Mouse (Mus musculus) liver, adult 2 months (tissue): ENCODE measurements around the gene Rps17. TPM values are rescaled to one million over a fixed set of nuclear protein-coding genes. Genes with fewer than 3 reads are reported as not detected.

ENCODE experiments used
- DNase-seq: peaks from one replicate; pipeline ENCODE4 v3.0.0-alpha.2; 2011; ENCODE audit warnings: low read depth, low spot score; ENCODE audit errors: extremely low read depth
- H3K27ac ChIP-seq: fragments of 200-500 bp; replicated peaks from 2 replicates; pipeline ENCODE4 v1.5.1; 2012; ENCODE audit warnings: low read depth, mild to moderate bottlenecking, control low read depth, inconsistent platforms, low read length; ENCODE audit not compliant: insufficient read depth
- H3K27me3 ChIP-seq: fragments of 200-500 bp; 2 replicates; pipeline ENCODE4 v1.6.1; 2012; ENCODE audit warnings: mild to moderate bottlenecking, moderate library complexity, low read length, inconsistent platforms; ENCODE audit not compliant: control insufficient read depth, insufficient read depth
- H3K36me3 ChIP-seq: fragments of 200-500 bp; 2 replicates; pipeline ENCODE4 v1.6.1; 2012; ENCODE audit warnings: low read length, inconsistent platforms; ENCODE audit not compliant: control insufficient read depth, insufficient read depth
- H3K4me1 ChIP-seq: fragments of 200-500 bp; 2 replicates; pipeline ENCODE4 v1.6.1; 2011; ENCODE audit warnings: low read length; ENCODE audit not compliant: control insufficient read depth, insufficient read depth
- H3K4me3 ChIP-seq: fragments of 200-500 bp; 2 replicates; pipeline ENCODE4 v1.5.1; 2011; ENCODE audit warnings: low read depth, mild to moderate bottlenecking, control low read depth, low read length, moderate library complexity; ENCODE audit not compliant: insufficient read depth
- H3K79me2 ChIP-seq: fragments of 200-500 bp; 2 replicates; pipeline ENCODE4 v1.6.1; 2012; ENCODE audit warnings: inconsistent platforms, mild to moderate bottlenecking, low read length, moderate library complexity; ENCODE audit not compliant: control insufficient read depth, insufficient read depth
- H3K9ac ChIP-seq: fragments of 200-500 bp; 2 replicates; pipeline ENCODE4 v1.6.1; 2012; ENCODE audit warnings: low read depth, mild to moderate bottlenecking, control low read depth, inconsistent platforms, low read length
- CTCF ChIP-seq: fragments of 200-500 bp; IDR thresholded peaks from 2 replicates; pipeline ENCODE4 v1.5.1; 2011; ENCODE audit warnings: low read depth, low read length, control low read depth
- POLR2A ChIP-seq: fragments of 200-500 bp; IDR thresholded peaks from 2 replicates; pipeline ENCODE4 v1.6.1; 2011; ENCODE audit warnings: low read length, control low read depth; ENCODE audit not compliant: insufficient read depth; ENCODE audit errors: extremely low read depth
- WGBS: fragments of 180-500 bp; shearing (Covaris S2); methylation state at CpG from one replicate; pipeline ENCODE4 v1.1.7; 2018; 5-methylcytosine and 5-hydroxymethylcytosine counted together
- polyA plus RNA-seq: library from polyadenylated mRNA; depleted of rRNA; stranded (reverse); fragments of >200 nt; gene quantifications from 2 replicates; pipeline ENCODE4 v1.2.3, GENCODE M21; 2012; rRNA removed
- total RNA-seq: library from RNA; depleted of rRNA; stranded (reverse); fragments of >200 nt; gene quantifications from 2 replicates; pipeline ENCODE4 v1.2.3, GENCODE M21; 2014; rRNA removed

Rps17 gene
- total RNA-seq = 661 and 745 TPM in 2 replicates
- 501 and 572 TPM in 2 replicates for polyA plus RNA-seq

- Histone ChIP-seq H3K79me2 (peaks cover 6% of the 10 kb centered on the region; the same call in 1 of the 2 replicates), H3K4me3 (peak within 1 kb of the TSS; percentile 93), H3K4me1 (peaks cover 19% of the 10 kb centered on the region), H3K27me3 (no peaks in the 10 kb centered on the region), H3K36me3 (peaks cover 19% of the 10 kb centered on the region), H3K27ac (peak within 1 kb of the TSS; percentile 75), H3K9ac (peak within 1 kb of the TSS; percentile 95)
- DNase-seq = peak; percentile 73
- under 1% methylated on average over 85 of the region's 85 CpGs for WGBS
- TF ChIP-seq CTCF (peak; percentile 87), POLR2A (peak; percentile 54; the same call in 1 of the 2 replicates)
These were observed at the start of gene Rps17 for GRCm38 (mm10) chr7:81344544-81345446. Gene Rps17 (minus strand): TSS chr7:81345254.

GRCm38 (mm10) chr7:81379363-81379762 lies 34.3 kb upstream of the Rps17 start:
- no peaks in the 10 kb centered on the region for H3K36me3 ChIP-seq
- no peak overlapping the region for H3K27ac ChIP-seq
- peak overlapping the region; percentile 24; the same call in 1 of the 2 replicates for H3K9ac ChIP-seq
- DNase-seq = peak; percentile 93
- WGBS = 25% methylated on average over 1 of the region's 1 CpGs
- H3K79me2 ChIP-seq = no peaks in the 10 kb centered on the region
- H3K4me1 ChIP-seq = peaks cover 9% of the 10 kb centered on the region
- no peak overlapping the region for H3K4me3 ChIP-seq
- no peaks in the 10 kb centered on the region for H3K27me3 ChIP-seq
- TF ChIP-seq POLR2A (no peak), CTCF (no peak)

GRCm38 (mm10) chr7:81372337-81372920 lies 27.4 kb upstream of the Rps17 start:
- Histone ChIP-seq H3K79me2 (no peaks in the 10 kb centered on the region), H3K4me3 (no peak overlapping the region), H3K4me1 (peaks cover 2% of the 10 kb centered on the region; the same call in 1 of the 2 replicates), H3K27me3 (no peaks in the 10 kb centered on the region), H3K27ac (no peak overlapping the region), H3K36me3 (no peaks in the 10 kb centered on the region), H3K9ac (no peak overlapping the region)
- DNase-seq = no peak
- WGBS = 23% methylated on average over 13 of the region's 13 CpGs
- TF ChIP-seq POLR2A = no peak
- no peak for TF ChIP-seq CTCF

- Histone ChIP-seq H3K27me3 (no peaks in the 10 kb centered on the region), H3K36me3 (no peaks in the 10 kb centered on the region), H3K9ac (no peak overlapping the region), H3K79me2 (no peaks in the 10 kb centered on the region), H3K27ac (no peak overlapping the region), H3K4me1 (peaks cover 2% of the 10 kb centered on the region; the same call in 1 of the 2 replicates), H3K4me3 (no peak overlapping the region)
- DNase-seq = no peak
- 54% methylated on average over 5 of the region's 5 CpGs for WGBS
- TF ChIP-seq POLR2A (no peak), CTCF (no peak)
These were observed 26.8 kb upstream of the Rps17 start for GRCm38 (mm10) chr7:81371811-81372210.

GRCm38 (mm10) chr7:81369724-81370123 lies 24.7 kb upstream of the Rps17 start:
- no peaks in the 10 kb centered on the region for H3K27me3 ChIP-seq
- peaks cover 2% of the 10 kb centered on the region; the same call in 1 of the 2 replicates for H3K4me1 ChIP-seq
- TF ChIP-seq POLR2A (no peak), CTCF (no peak)
- DNase-seq = no peak
- WGBS = 78% methylated on average over 3 of the region's 3 CpGs
- no peaks in the 10 kb centered on the region for H3K36me3 ChIP-seq
- no peak overlapping the region for H3K27ac ChIP-seq
- no peak overlapping the region for H3K9ac ChIP-seq
- no peaks in the 10 kb centered on the region for H3K79me2 ChIP-seq
- no peak overlapping the region for H3K4me3 ChIP-seq
